Mouse (Mus musculus): ENCODE measurements around the gene Dpf3. TPM values are rescaled to one million over a fixed set of nuclear protein-coding genes. Genes with fewer than 3 reads are reported as not detected.

Gene Dpf3
- 4.3 and 6.1 TPM in 2 replicates for polyA plus RNA-seq (2014; fragmentation: Nextera tagmentation; extraction: Ambion mirVana)

DNA sequence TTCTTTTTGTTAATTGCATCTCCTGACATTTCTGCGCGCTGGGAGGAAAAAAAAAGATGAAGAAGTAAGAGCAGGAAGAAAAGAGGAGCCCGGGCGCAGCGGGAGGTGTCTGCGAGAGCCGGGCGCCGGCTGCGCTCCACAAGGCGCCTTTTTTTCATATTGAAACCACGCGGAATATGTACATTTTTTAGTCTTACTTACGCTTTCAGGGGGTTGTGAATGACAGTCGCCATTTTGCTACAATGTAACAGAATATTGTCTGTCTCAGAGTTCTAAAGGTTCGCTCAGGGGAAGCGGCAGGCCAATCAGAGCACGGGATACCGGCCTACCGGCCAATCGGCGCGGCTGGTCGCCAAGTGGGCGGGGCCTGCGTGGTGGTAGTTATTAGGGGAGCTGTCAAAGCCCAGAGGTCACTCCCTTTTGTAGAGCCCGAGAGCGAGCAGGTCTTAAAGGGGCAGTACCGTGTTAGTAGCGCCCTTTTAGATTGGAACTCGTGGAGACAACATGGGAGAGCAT is at the start of gene Dpf3:
Dpf3 (minus strand) TSS at position 241 of the 516 bp plus-strand sequence.
- Histone ChIP-seq H3K9ac (ENCODE audit: low read depth, low read length) (peak within 1 kb of the TSS; percentile 68), H3K9me3 (ENCODE audit: control insufficient read depth, low read length) (peaks cover 8% of the 10 kb centered on the region), H3K27ac (replicated peaks; ENCODE audit: low read depth, low read length) (peak within 1 kb of the TSS; percentile 48; the same call in 1 of the 2 replicates), H3K27me3 (replicated peaks; ENCODE audit: control insufficient read depth, insufficient read depth, low read length) (peaks cover 36% of the 10 kb centered on the region), H3K4me2 (ENCODE audit: low read depth, low read length) (peak within 1 kb of the TSS; percentile 100), H3K36me3 (ENCODE audit: control insufficient read depth, insufficient read depth, low read length) (no peaks in the 10 kb centered on the region), H3K4me1 (ENCODE audit: control insufficient read depth, insufficient read depth, low read length) (peaks cover 22% of the 10 kb centered on the region), H3K4me3 (ENCODE audit: low read depth, low read length) (peak within 1 kb of the TSS; percentile 68)
- ATAC-seq (ENCODE audit: low read depth) = peak; percentile 96
- WGBS = 0% methylated on average over 31 of the region's 31 CpGs
- DNase-seq (ENCODE audit: low spot score) = peak; percentile 96

DNA sequence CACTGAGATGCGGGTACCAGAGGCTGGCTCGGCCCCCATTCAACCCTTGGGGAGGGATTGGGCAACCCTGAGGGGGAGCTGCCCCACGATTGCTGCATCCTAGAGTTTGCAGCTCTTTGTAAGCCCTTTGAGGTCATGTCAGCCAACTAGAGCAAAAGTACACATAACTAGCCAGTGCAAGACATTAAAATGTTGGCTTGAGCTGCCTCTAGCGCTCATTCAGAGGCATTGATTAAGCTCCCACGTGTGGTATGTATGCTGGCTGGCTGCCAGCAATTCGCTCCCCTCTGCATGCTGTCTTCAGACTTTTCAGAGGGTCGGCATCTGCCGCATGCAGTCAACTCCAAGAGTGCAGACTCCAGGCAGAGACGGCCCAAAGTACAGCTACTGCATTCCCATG is 48.5 kb upstream of the Dpf3 start:
- no peak overlapping the region for H3K9ac ChIP-seq (ENCODE audit: low read depth, low read length)
- WGBS = 39% methylated on average over 9 of the region's 9 CpGs
- H3K36me3 ChIP-seq (ENCODE audit: control insufficient read depth, insufficient read depth, low read length) = peaks cover 84% of the 10 kb centered on the region
- peak; percentile 12; the same call in 1 of the 2 replicates for ATAC-seq (ENCODE audit: low read depth)
- peaks cover 9% of the 10 kb centered on the region; the same call in 1 of the 2 replicates for H3K4me1 ChIP-seq (ENCODE audit: control insufficient read depth, insufficient read depth, low read length)
- no peak overlapping the region for H3K4me2 ChIP-seq (ENCODE audit: low read depth, low read length)
- DNase-seq (ENCODE audit: low spot score) = peak; percentile 83
- H3K27me3 ChIP-seq (replicated peaks; ENCODE audit: control insufficient read depth, insufficient read depth, low read length) = no peaks in the 10 kb centered on the region
- no peak overlapping the region for H3K27ac ChIP-seq (replicated peaks; ENCODE audit: low read depth, low read length)
- H3K4me3 ChIP-seq (ENCODE audit: low read depth, low read length) = no peak overlapping the region
- H3K9me3 ChIP-seq (ENCODE audit: control insufficient read depth, low read length) = no peaks in the 10 kb centered on the region

- DNase-seq (ENCODE audit: low spot score) (peak; percentile 35), ATAC-seq (ENCODE audit: low read depth) (no peak)
- no peaks in the 10 kb centered on the region for H3K27me3 ChIP-seq (replicated peaks; ENCODE audit: control insufficient read depth, insufficient read depth, low read length)
- H3K9ac ChIP-seq (ENCODE audit: low read depth, low read length) = no peak overlapping the region
- H3K4me1 ChIP-seq (ENCODE audit: control insufficient read depth, insufficient read depth, low read length) = peaks cover 9% of the 10 kb centered on the region; the same call in 1 of the 2 replicates
- WGBS = 62% methylated on average over 11 of the region's 11 CpGs
- no peak overlapping the region for H3K27ac ChIP-seq (replicated peaks; ENCODE audit: low read depth, low read length)
- H3K36me3 ChIP-seq (ENCODE audit: control insufficient read depth, insufficient read depth, low read length) = peaks cover 84% of the 10 kb centered on the region
- no peaks in the 10 kb centered on the region for H3K9me3 ChIP-seq (ENCODE audit: control insufficient read depth, low read length)
- H3K4me3 ChIP-seq (ENCODE audit: low read depth, low read length) = no peak overlapping the region
- no peak overlapping the region for H3K4me2 ChIP-seq (ENCODE audit: low read depth, low read length)
Observed at GRCm38 (mm10) chr12:83535428-83535827, 47.9 kb upstream of the Dpf3 start.

DNA sequence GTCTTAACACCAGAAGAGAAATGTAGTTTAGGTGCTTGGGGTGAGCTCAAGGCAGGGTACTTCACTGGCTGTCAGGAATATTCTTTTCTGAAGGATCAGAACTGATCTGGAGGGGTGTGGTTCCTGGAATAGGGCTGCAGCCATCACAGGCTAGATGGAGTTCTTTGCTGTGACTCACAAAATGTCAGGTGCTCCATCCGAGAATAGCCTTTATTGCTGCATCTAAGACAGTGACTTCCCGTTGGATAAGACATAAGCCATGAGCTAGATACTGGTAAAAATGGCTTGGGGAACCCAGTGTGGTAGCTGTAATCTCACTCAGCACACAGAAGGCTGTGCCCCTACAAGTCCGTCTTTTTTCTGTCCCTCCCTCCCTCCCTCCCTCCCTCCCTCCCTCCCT is 46.7 kb upstream of the Dpf3 start:
- no peaks in the 10 kb centered on the region for H3K27me3 ChIP-seq (replicated peaks; ENCODE audit: control insufficient read depth, insufficient read depth, low read length)
- 86% methylated on average over 3 of the region's 3 CpGs for WGBS
- no peak overlapping the region for H3K4me3 ChIP-seq (ENCODE audit: low read depth, low read length)
- ATAC-seq (ENCODE audit: low read depth) = no peak
- peaks cover 78% of the 10 kb centered on the region for H3K36me3 ChIP-seq (ENCODE audit: control insufficient read depth, insufficient read depth, low read length)
- no peak for DNase-seq (ENCODE audit: low spot score)
- no peak overlapping the region for H3K9ac ChIP-seq (ENCODE audit: low read depth, low read length)
- H3K27ac ChIP-seq (replicated peaks; ENCODE audit: low read depth, low read length) = no peak overlapping the region
- peaks cover 9% of the 10 kb centered on the region; the same call in 1 of the 2 replicates for H3K4me1 ChIP-seq (ENCODE audit: control insufficient read depth, insufficient read depth, low read length)
- no peaks in the 10 kb centered on the region for H3K9me3 ChIP-seq (ENCODE audit: control insufficient read depth, low read length)
- no peak overlapping the region for H3K4me2 ChIP-seq (ENCODE audit: low read depth, low read length)

DNA sequence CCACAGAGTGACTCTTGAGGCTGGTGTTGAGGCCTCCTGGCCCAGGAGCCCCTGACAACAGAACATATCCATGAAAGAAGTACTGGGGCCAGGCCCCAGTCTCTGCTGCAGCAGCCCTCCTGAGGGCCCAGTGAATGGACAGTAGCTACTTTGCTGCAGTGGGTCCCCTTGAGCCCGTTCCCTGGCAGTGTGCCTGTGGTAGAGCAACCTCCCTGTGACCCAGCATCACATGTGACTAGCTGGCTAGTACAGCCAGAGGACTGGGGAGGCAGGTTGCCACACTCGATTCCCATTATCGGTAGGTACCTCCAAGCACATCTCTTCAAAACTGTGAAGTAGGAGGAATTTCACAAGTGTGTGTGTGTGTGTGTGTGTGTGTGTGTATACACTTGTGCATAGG is 45.5 kb upstream of the Dpf3 start:
- Histone ChIP-seq H3K36me3 (ENCODE audit: control insufficient read depth, insufficient read depth, low read length) (peaks cover 70% of the 10 kb centered on the region), H3K9me3 (ENCODE audit: control insufficient read depth, low read length) (no peaks in the 10 kb centered on the region), H3K9ac (ENCODE audit: low read depth, low read length) (no peak overlapping the region), H3K4me1 (ENCODE audit: control insufficient read depth, insufficient read depth, low read length) (peaks cover 9% of the 10 kb centered on the region; the same call in 1 of the 2 replicates), H3K4me2 (ENCODE audit: low read depth, low read length) (no peak overlapping the region), H3K27ac (replicated peaks; ENCODE audit: low read depth, low read length) (no peak overlapping the region), H3K27me3 (replicated peaks; ENCODE audit: control insufficient read depth, insufficient read depth, low read length) (no peaks in the 10 kb centered on the region), H3K4me3 (ENCODE audit: low read depth, low read length) (no peak overlapping the region)
- ATAC-seq (ENCODE audit: low read depth) (no peak), DNase-seq (ENCODE audit: low spot score) (no peak)
- 91% methylated on average over 3 of the region's 3 CpGs for WGBS

DNA sequence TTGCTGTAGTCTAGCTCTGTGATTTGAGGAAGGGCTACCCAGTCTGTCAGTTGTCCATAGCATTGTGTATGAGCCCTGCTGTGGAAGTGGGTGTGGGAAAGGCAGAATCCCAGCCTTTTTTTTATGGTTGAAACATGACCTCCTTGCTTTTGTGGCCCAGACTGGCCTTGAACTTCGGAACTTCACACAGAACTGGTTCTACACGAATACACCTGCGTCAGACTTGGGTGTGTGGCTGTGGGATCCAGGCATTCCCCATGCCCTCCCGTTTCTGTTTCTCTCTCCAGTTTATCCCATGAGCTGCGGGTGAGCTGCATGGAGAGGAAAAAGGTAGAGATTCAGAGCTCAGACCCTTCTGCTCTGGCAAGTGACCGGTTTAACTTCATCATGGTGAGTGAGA is 44.5 kb upstream of the Dpf3 start:
- no peak overlapping the region for H3K4me3 ChIP-seq (ENCODE audit: low read depth, low read length)
- 91% methylated on average over 6 of the region's 6 CpGs for WGBS
- H3K9ac ChIP-seq (ENCODE audit: low read depth, low read length) = no peak overlapping the region
- H3K27me3 ChIP-seq (replicated peaks; ENCODE audit: control insufficient read depth, insufficient read depth, low read length) = no peaks in the 10 kb centered on the region
- no peak overlapping the region for H3K4me2 ChIP-seq (ENCODE audit: low read depth, low read length)
- H3K9me3 ChIP-seq (ENCODE audit: control insufficient read depth, low read length) = no peaks in the 10 kb centered on the region
- H3K4me1 ChIP-seq (ENCODE audit: control insufficient read depth, insufficient read depth, low read length) = peaks cover 9% of the 10 kb centered on the region; the same call in 1 of the 2 replicates
- peaks cover 63% of the 10 kb centered on the region for H3K36me3 ChIP-seq (ENCODE audit: control insufficient read depth, insufficient read depth, low read length)
- no peak for DNase-seq (ENCODE audit: low spot score)
- H3K27ac ChIP-seq (replicated peaks; ENCODE audit: low read depth, low read length) = no peak overlapping the region
- ATAC-seq (ENCODE audit: low read depth) = no peak

DNA sequence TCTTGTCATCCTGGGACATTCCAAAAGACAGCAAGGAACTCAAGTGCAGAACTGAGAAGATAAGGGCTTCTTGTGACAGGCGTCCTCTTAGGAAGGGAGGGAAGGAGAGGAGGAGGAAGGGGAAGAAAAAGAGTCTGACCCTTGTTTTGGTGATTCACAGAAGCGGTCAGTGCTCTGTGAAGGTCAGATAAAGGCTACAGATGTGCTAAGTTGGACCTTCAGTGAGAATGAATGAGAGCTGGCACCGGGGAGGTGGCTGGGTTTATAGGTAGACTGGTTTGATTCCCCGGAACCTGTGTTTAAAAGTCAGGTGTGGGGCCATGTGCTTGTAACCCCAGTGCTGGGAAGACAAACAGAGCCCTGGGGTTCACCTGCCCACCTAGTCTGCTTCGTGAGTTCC is 41.1 kb upstream of the Dpf3 start:
- Histone ChIP-seq H3K36me3 (ENCODE audit: control insufficient read depth, insufficient read depth, low read length) (peaks cover 42% of the 10 kb centered on the region), H3K9ac (ENCODE audit: low read depth, low read length) (no peak overlapping the region), H3K4me1 (ENCODE audit: control insufficient read depth, insufficient read depth, low read length) (no peaks in the 10 kb centered on the region), H3K4me3 (ENCODE audit: low read depth, low read length) (no peak overlapping the region), H3K4me2 (ENCODE audit: low read depth, low read length) (no peak overlapping the region), H3K9me3 (ENCODE audit: control insufficient read depth, low read length) (no peaks in the 10 kb centered on the region), H3K27me3 (replicated peaks; ENCODE audit: control insufficient read depth, insufficient read depth, low read length) (no peaks in the 10 kb centered on the region), H3K27ac (replicated peaks; ENCODE audit: low read depth, low read length) (no peak overlapping the region)
- ATAC-seq (ENCODE audit: low read depth) (no peak), DNase-seq (ENCODE audit: low spot score) (no peak)
- 88% methylated on average over 5 of the region's 5 CpGs for WGBS

- ATAC-seq (ENCODE audit: low read depth) = no peak
- H3K27me3 ChIP-seq (replicated peaks; ENCODE audit: control insufficient read depth, insufficient read depth, low read length) = no peaks in the 10 kb centered on the region
- H3K4me1 ChIP-seq (ENCODE audit: control insufficient read depth, insufficient read depth, low read length) = no peaks in the 10 kb centered on the region
- no peak overlapping the region for H3K27ac ChIP-seq (replicated peaks; ENCODE audit: low read depth, low read length)
- H3K4me2 ChIP-seq (ENCODE audit: low read depth, low read length) = no peak overlapping the region
- peaks cover 34% of the 10 kb centered on the region for H3K36me3 ChIP-seq (ENCODE audit: control insufficient read depth, insufficient read depth, low read length)
- H3K4me3 ChIP-seq (ENCODE audit: low read depth, low read length) = no peak overlapping the region
- DNase-seq (ENCODE audit: low spot score) = no peak
- no peak overlapping the region for H3K9ac ChIP-seq (ENCODE audit: low read depth, low read length)
- 48% methylated on average over 6 of the region's 6 CpGs for WGBS
- no peaks in the 10 kb centered on the region for H3K9me3 ChIP-seq (ENCODE audit: control insufficient read depth, low read length)
Observed at GRCm38 (mm10) chr12:83527816-83528215, 40.3 kb upstream of the Dpf3 start.

All from embryonic facial prominence, embryonic 14.5 days (tissue).